Mouse (Mus musculus): ENCODE data around the gene Gdpd2.

DNA sequence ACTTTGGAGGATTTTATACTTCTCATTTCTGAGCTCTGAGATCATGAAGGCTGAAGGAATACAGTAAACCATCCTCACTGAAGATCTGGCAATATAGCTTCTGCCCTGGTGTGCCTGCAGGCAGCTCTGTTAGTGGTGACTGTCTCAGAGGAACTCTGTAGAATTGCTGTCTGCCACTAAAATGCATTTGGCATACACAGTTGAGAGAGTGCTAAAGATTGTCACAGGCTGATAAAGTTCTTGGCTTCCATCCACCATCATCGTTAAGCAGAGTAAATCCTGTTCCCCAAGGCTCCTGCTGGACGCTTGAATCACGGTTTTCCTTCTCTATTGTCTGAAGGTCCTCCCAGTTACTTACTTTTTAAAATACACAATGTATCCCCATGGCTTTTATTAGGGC lies 43.1 kb upstream of the Gdpd2 start:
- TF ChIP-seq CTCF (IDR thresholded peaks at IDR 0.05; ENCODE audit: control insufficient read depth, insufficient read depth, insufficient replicate concordance, low read depth, low read length) (no peak), POLR2A (IDR thresholded peaks at IDR 0.05; ENCODE audit: control insufficient read depth, low read depth, low read length) (no peak)

Measured in testis, adult 2 months (tissue).